Mouse (Mus musculus) thymus, adult 2 months (tissue): ENCODE measurements at regions not wholly inside any gene's neighbourhood (a gene's known extent, or its start where the extent isn't known, plus 50 kb on each side); places are given as distances from the start of the nearest gene placed in this dataset.

Experiments used
- CTCF ChIP-seq: fragments of 200-500 bp; IDR thresholded peaks from 2 replicates; pipeline ENCODE4 v1.5.1; 2012; ENCODE audit warnings: mild to moderate bottlenecking, control low read depth, low read length, moderate library complexity, borderline replicate concordance; ENCODE audit not compliant: control insufficient read depth, poor library complexity, insufficient read depth; ENCODE audit errors: extremely low read depth
- POLR2A ChIP-seq: fragments of 200-500 bp; IDR thresholded peaks from 2 replicates; pipeline ENCODE4 v1.6.1; 2012; ENCODE audit warnings: mild to moderate bottlenecking, low read length, control low read depth, moderate library complexity; ENCODE audit not compliant: control insufficient read depth, poor library complexity, insufficient read depth; ENCODE audit errors: extremely low read depth

- TF ChIP-seq POLR2A (no peak), CTCF (no peak)
Measured at GRCm38 (mm10) chr10:99552836-99553540, 206.5 kb downstream of the Csl start.
